Mouse (Mus musculus) megakaryocyte, embryonic 14.5 days (primary cell): ENCODE measurements around the gene Sept9.

ENCODE experiments used
- FLI1 ChIP-seq: IDR thresholded peaks from 2 replicates; pipeline ENCODE4 v1.6.1; 2012; ENCODE audit warnings: low read length, inconsistent platforms, mixed read lengths
- GATA1 ChIP-seq: IDR thresholded peaks from 3 replicates; pipeline ENCODE4 v1.6.1; 2012; ENCODE audit warnings: mixed read lengths, low read length, inconsistent platforms, borderline replicate concordance

DNA sequence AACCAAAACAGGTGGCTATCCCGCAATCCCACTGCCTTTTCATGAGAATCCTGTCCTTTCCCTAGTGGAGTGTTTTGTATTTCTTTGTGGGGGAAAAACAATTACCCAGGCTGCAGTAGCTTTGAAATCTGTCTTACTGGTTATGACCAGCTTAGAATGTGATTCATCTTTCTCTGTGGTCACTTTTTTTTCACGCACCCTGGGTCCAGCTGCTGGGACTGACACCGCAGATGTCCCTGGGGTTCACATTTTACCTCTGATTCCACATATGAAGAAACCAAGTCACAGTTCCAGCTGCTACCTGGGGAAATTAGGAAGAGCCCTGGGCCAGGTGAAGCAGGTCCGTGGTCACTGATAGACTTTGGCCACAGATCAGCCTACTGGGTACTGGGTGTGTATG, 194.3 kb downstream of the Sept9 start:
- TF ChIP-seq GATA1 (no peak), FLI1 (no peak)
